Mouse (Mus musculus) CH12.LX (cell line): ENCODE measurements at regions not wholly inside any gene's neighbourhood (a gene's known extent, or its start where the extent isn't known, plus 50 kb on each side); places are given as distances from the start of the nearest gene placed in this dataset.

Experiments used
- DNase-seq: peaks from one replicate; pipeline ENCODE4 v3.0.0-alpha.2; 2013; ENCODE audit errors: extremely low read depth
- H3K27ac ChIP-seq: 2 replicates; pipeline ENCODE4 v1.5.1; 2012; ENCODE audit warnings: low read depth, mild to moderate bottlenecking, control low read depth, moderate library complexity; ENCODE audit not compliant: insufficient read depth
- H3K27me3 ChIP-seq: replicated peaks from 2 replicates; pipeline ENCODE3; 2012; ENCODE audit warnings: inconsistent platforms
- H3K36me3 ChIP-seq, 2 experiments: replicated peaks in 1 of 2; 2 replicates each; pipeline versions ENCODE3 to v1.6.1; 2012; ENCODE audit warnings: inconsistent platforms in 1 of 2, low read length in 1 of 2, mild to moderate bottlenecking in 1 of 2, mixed read lengths in 1 of 2, moderate library complexity in 1 of 2; ENCODE audit not compliant: control insufficient read depth in 1 of 2, insufficient read depth in 1 of 2
- H3K4me1 ChIP-seq, 2 experiments: 2 replicates each; pipeline ENCODE4 v1.6.1; 2012; ENCODE audit warnings: inconsistent platforms in 1 of 2, moderate library complexity in 1 of 2; ENCODE audit not compliant: insufficient read depth in 2 of 2, control insufficient read depth in 1 of 2
- H3K4me2 ChIP-seq: 2 replicates; pipeline ENCODE4 v1.6.1; 2012; ENCODE audit warnings: low read depth, mild to moderate bottlenecking, control low read depth; ENCODE audit not compliant: poor library complexity, insufficient read depth, severe bottlenecking
- H3K4me3 ChIP-seq, 3 experiments: fragments of 150-350 bp in 1 of 3; sonication (generic) in 1 of 3; replicated peaks in 1 of 3; 2 replicates each; pipeline versions ENCODE3 to v1.5.1; 2011 to 2012; ENCODE audit warnings: low read depth in 2 of 3, low read length in 2 of 3, mild to moderate bottlenecking in 2 of 3, moderate library complexity in 2 of 3, control low read depth in 1 of 3, improper control_type of control experiment in 1 of 3, inconsistent platforms in 1 of 3, mixed read lengths in 1 of 3; ENCODE audit not compliant: poor library complexity in 1 of 3
- H3K79me2 ChIP-seq: replicated peaks from 2 replicates; pipeline ENCODE4 v1.6.1; 2012; ENCODE audit warnings: mild to moderate bottlenecking, moderate library complexity; ENCODE audit not compliant: control insufficient read depth, poor library complexity, insufficient read depth, severe bottlenecking; ENCODE audit errors: extremely low read depth
- H3K9ac ChIP-seq: 2 replicates; pipeline ENCODE4 v1.6.1; 2012; ENCODE audit warnings: low read depth, mild to moderate bottlenecking, control low read depth, moderate library complexity; ENCODE audit not compliant: insufficient read depth
- H3K9me3 ChIP-seq: replicated peaks from 2 replicates; pipeline ENCODE3; 2012; ENCODE audit warnings: low read length, inconsistent platforms, mixed read lengths
- BHLHE40 ChIP-seq: IDR thresholded peaks from 2 replicates; pipeline ENCODE4 v1.6.1; 2011; ENCODE audit warnings: mild to moderate bottlenecking, low read depth, low read length, improper control_type of control experiment
- CHD1 ChIP-seq: IDR thresholded peaks from 2 replicates; pipeline ENCODE4 v1.6.1; 2012; ENCODE audit warnings: low read depth, low read length, improper control_type of control experiment, inconsistent platforms
- E2F4 ChIP-seq: IDR thresholded peaks from 2 replicates; pipeline ENCODE4 v1.6.1; 2011; ENCODE audit warnings: low read depth, low read length, improper control_type of control experiment; ENCODE audit not compliant: insufficient replicate concordance
- ELF1 ChIP-seq: IDR thresholded peaks from 2 replicates; pipeline ENCODE4 v1.6.1; 2014; ENCODE audit warnings: low read depth, mild to moderate bottlenecking, inconsistent platforms, low read length, improper control_type of control experiment
- EP300 ChIP-seq: IDR thresholded peaks from 2 replicates; pipeline ENCODE4 v1.6.1; 2011; ENCODE audit warnings: low read length, improper control_type of control experiment
- GABPA ChIP-seq: IDR thresholded peaks from 2 replicates; pipeline ENCODE4 v1.6.1; 2012; ENCODE audit warnings: low read depth, low read length, improper control_type of control experiment, inconsistent platforms; ENCODE audit not compliant: insufficient replicate concordance
- HCFC1 ChIP-seq: IDR thresholded peaks from 2 replicates; pipeline ENCODE4 v1.6.1; 2012; ENCODE audit warnings: low read depth, mild to moderate bottlenecking, inconsistent platforms, low read length, improper control_type of control experiment
- IRF4 ChIP-seq: IDR thresholded peaks from 2 replicates; pipeline ENCODE4 v1.6.1; 2014; ENCODE audit warnings: low read depth, mild to moderate bottlenecking, inconsistent platforms, low read length, improper control_type of control experiment
- MAFK ChIP-seq: IDR thresholded peaks from 2 replicates; pipeline ENCODE4 v1.6.1; 2011; ENCODE audit warnings: low read length, improper control_type of control experiment; ENCODE audit not compliant: insufficient replicate concordance
- MAX ChIP-seq: IDR thresholded peaks from 2 replicates; pipeline ENCODE4 v1.6.1; 2011; ENCODE audit warnings: low read length, improper control_type of control experiment
- MAZ ChIP-seq: IDR thresholded peaks from 2 replicates; pipeline ENCODE4 v1.6.1; 2012; ENCODE audit warnings: low read depth, mild to moderate bottlenecking, inconsistent platforms, low read length, improper control_type of control experiment, moderate library complexity
- MEF2A ChIP-seq: IDR thresholded peaks from 2 replicates; pipeline ENCODE4 v1.6.1; 2014; ENCODE audit warnings: low read depth, mild to moderate bottlenecking, inconsistent platforms, low read length, improper control_type of control experiment, borderline replicate concordance
- MYC ChIP-seq: IDR thresholded peaks from 2 replicates; pipeline ENCODE4 v1.6.1; 2011; ENCODE audit warnings: low read depth, mild to moderate bottlenecking, improper control_type of control experiment, low read length
- NELFE ChIP-seq: IDR thresholded peaks from 2 replicates; pipeline ENCODE4 v1.6.1; 2011; ENCODE audit warnings: low read depth, low read length, improper control_type of control experiment
- PAX5 ChIP-seq: IDR thresholded peaks from 2 replicates; pipeline ENCODE4 v1.6.1; 2012; ENCODE audit warnings: low read length, inconsistent platforms, mixed read lengths
- RCOR1 ChIP-seq: conservative IDR thresholded peaks from 2 replicates; pipeline ENCODE4 v1.6.1; 2012; ENCODE audit warnings: low read depth, mild to moderate bottlenecking, inconsistent platforms, low read length, improper control_type of control experiment
- TBP ChIP-seq: conservative IDR thresholded peaks from 2 replicates; pipeline ENCODE4 v1.6.1; 2011; ENCODE audit warnings: low read depth, low read length, improper control_type of control experiment
- TCF12 ChIP-seq: IDR thresholded peaks from 2 replicates; pipeline ENCODE4 v1.6.1; 2014; ENCODE audit warnings: low read depth, mild to moderate bottlenecking, inconsistent platforms, low read length, improper control_type of control experiment
- USF1 ChIP-seq: IDR thresholded peaks from 2 replicates; pipeline ENCODE4 v1.6.1; 2014; ENCODE audit warnings: low read depth, mild to moderate bottlenecking, inconsistent platforms, low read length, improper control_type of control experiment
- USF2 ChIP-seq: conservative IDR thresholded peaks from 2 replicates; pipeline ENCODE4 v1.6.1; 2011; ENCODE audit warnings: low read depth, low read length, improper control_type of control experiment
- ZKSCAN1 ChIP-seq: IDR thresholded peaks from 2 replicates; pipeline ENCODE4 v1.6.1; 2012; ENCODE audit warnings: low read depth, inconsistent platforms, low read length, improper control_type of control experiment, borderline replicate concordance
- ZNF384 ChIP-seq: IDR thresholded peaks from 2 replicates; pipeline ENCODE4 v1.6.1; 2012; ENCODE audit warnings: low read depth, low read length, improper control_type of control experiment, inconsistent platforms
- dilution Hi-C: fragments of 300-500 bp; cut with MboI; formaldehyde crosslinking; loops from 2 replicates; pipeline ENCODE4 v1.14.3; 2020; ENCODE audit warnings: low sequenced_read_pairs; ENCODE audit not compliant: extremely low pct_unique_long_range_greater_than_20kb, extremely low pct_ligation_motif_present
- in situ Hi-C: fragments of 300-500 bp; cut with MboI; formaldehyde crosslinking; loops from 3 replicates; pipeline ENCODE4 v1.14.3; 2019; ENCODE audit warnings: low sequenced_read_pairs, low pct_ligation_motif_present, low pct_unique_long_range_greater_than_20kb, mixed read lengths

DNA sequence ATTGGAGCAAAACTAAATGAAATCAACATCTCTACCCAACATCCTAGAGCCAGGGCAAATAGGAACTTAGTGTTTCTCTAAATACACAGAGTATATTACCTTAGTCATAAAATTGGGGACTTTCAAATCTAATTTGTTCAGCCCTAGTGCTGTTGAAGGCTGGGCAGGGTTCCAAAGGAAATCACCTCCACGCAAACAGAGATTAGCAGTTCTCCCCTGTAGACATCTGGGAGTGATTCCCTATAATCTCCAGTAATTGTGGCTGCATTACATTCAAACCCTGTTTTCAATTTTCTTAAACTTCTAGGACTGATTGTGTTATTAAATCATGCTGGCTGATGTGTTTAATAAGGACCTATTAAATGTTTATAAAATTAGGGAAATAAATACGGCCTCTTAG is 519.7 kb downstream of the Ebf1 start:
- Histone ChIP-seq H3K4me3 (no peak overlapping the region), H3K4me1 (peaks cover 0 to 6% of the 10 kb centered on the region in 2 experiments; a peak in 2 of 4 replicates), H3K9me3 (no peaks in the 10 kb centered on the region), H3K36me3 (no peaks in the 10 kb centered on the region), H3K9ac (no peak overlapping the region), H3K4me2 (no peak overlapping the region), H3K79me2 (no peaks in the 10 kb centered on the region), H3K27me3 (no peaks in the 10 kb centered on the region), H3K27ac (no peak overlapping the region)
- dilution Hi-C loops = no loop called here
- DNase-seq = no peak
- in situ Hi-C loops = no loop called here
- no peak for TF ChIP-seq E2F4
- TF ChIP-seq MAZ = no peak
- no peak for TF ChIP-seq USF1
- no peak for TF ChIP-seq MEF2A
- no peak for TF ChIP-seq BHLHE40
- TF ChIP-seq CHD1 = no peak
- no peak for TF ChIP-seq EP300
- TF ChIP-seq IRF4 = no peak
- TF ChIP-seq MAFK = no peak
- no peak for TF ChIP-seq ZNF384
- no peak for TF ChIP-seq MYC
- TF ChIP-seq PAX5 = no peak
- no peak for TF ChIP-seq ZKSCAN1
- no peak for TF ChIP-seq NELFE
- TF ChIP-seq MAX = no peak

DNA sequence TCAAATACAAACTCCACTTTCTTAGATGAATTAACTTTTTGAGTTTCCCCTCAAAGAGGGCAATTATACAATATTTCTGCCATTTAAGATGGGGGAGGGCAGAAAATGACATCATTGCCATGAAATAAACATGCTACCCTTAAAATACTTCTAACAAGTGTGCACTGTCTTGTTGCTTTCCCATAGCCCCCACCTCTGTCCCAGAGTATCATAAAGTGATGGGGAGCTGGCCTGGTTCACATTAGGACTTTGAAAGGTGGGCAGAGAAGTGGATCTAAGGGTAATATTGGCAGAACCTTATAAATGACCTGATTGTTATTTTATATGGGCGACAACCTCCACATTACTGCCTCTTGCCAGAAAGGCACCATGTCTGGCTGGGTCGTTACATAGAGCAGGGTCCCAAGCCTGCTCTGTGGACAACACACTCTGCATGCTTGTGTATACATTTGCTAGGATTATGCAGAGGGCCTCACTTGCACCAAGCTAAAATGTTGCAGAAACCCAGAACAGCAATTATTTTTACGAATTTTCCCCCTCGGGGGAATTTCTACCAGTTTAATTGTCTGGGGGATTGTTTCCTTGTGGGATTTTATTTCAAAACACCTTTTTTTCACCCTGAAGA is 521.3 kb downstream of the Ebf1 start:
- Histone ChIP-seq H3K79me2 (no peaks in the 10 kb centered on the region), H3K4me3 (no peak overlapping the region), H3K4me2 (no peak overlapping the region)
- no peak for TF ChIP-seq TBP
- no peak for TF ChIP-seq NELFE
- no peak for TF ChIP-seq GABPA
- TF ChIP-seq HCFC1 = no peak
- TF ChIP-seq RCOR1 = no peak
- TF ChIP-seq ELF1 = no peak
- no peak for TF ChIP-seq CHD1
- no peak for TF ChIP-seq TCF12
- TF ChIP-seq BHLHE40 = no peak
- no peak for TF ChIP-seq PAX5
- no peak for TF ChIP-seq USF2
- no peak for TF ChIP-seq MEF2A
- TF ChIP-seq, all 38 proteins: peak for 0
- H3K9ac ChIP-seq = no peak overlapping the region
- H3K9me3 ChIP-seq = no peaks in the 10 kb centered on the region
- no peak for DNase-seq
- no peaks in the 10 kb centered on the region for H3K36me3 ChIP-seq
- in situ Hi-C loops = no loop called here
- no peaks in the 10 kb centered on the region for H3K27me3 ChIP-seq
- H3K4me1 ChIP-seq = peaks cover 0 to 6% of the 10 kb centered on the region in 2 experiments; a peak in 2 of 4 replicates
- dilution Hi-C loops = no loop called here
- H3K27ac ChIP-seq = no peak overlapping the region
